Mouse (Mus musculus) myocyte (in vitro differentiated cells): ENCODE measurements around the gene Kctd4.

ENCODE experiments used
- CEBPB ChIP-seq: IDR thresholded peaks from 2 replicates; pipeline ENCODE4 v1.6.1; 2011; ENCODE audit warnings: mild to moderate bottlenecking, moderate library complexity; ENCODE audit not compliant: poor library complexity, insufficient read depth, severe bottlenecking
- E2F4 ChIP-seq: IDR thresholded peaks from one replicate; pipeline ENCODE4 v1.6.1; 2011; ENCODE audit warnings: mild to moderate bottlenecking, control low read depth, moderate library complexity; ENCODE audit not compliant: insufficient read depth
- MAX ChIP-seq: IDR thresholded peaks from one replicate; pipeline ENCODE4 v1.6.1; 2011; ENCODE audit warnings: low read depth, mild to moderate bottlenecking, control low read depth
- MYOD1 ChIP-seq, 3 experiments: IDR thresholded peaks; one replicate each; pipeline ENCODE4 v1.6.1; 2011; ENCODE audit warnings: control low read depth in 2 of 3, low read depth in 2 of 3, mild to moderate bottlenecking in 2 of 3, moderate library complexity in 1 of 3; ENCODE audit not compliant: insufficient read length in 2 of 3, control insufficient read depth in 1 of 3
- MYOG ChIP-seq, 3 experiments: IDR thresholded peaks; one replicate each; pipeline ENCODE4 v1.6.1; 2011; ENCODE audit warnings: control low read depth in 2 of 3, low read depth in 2 of 3, mild to moderate bottlenecking in 2 of 3; ENCODE audit not compliant: insufficient read length in 2 of 3, control insufficient read depth in 1 of 3, insufficient read depth in 1 of 3
- POLR2A ChIP-seq: IDR thresholded peaks from one replicate; pipeline ENCODE4 v1.6.1; 2011; ENCODE audit warnings: low read depth, mild to moderate bottlenecking, control low read depth, moderate library complexity; ENCODE audit not compliant: insufficient read length
- POLR2AphosphoS2 ChIP-seq: IDR thresholded peaks from one replicate; pipeline ENCODE4 v1.6.1; 2011; ENCODE audit warnings: low read depth, control low read depth; ENCODE audit not compliant: insufficient read length
- REST ChIP-seq: IDR thresholded peaks from one replicate; pipeline ENCODE4 v1.6.1; 2011; ENCODE audit warnings: mild to moderate bottlenecking, control low read depth, moderate library complexity; ENCODE audit not compliant: insufficient read depth, insufficient read length
- SRF ChIP-seq: IDR thresholded peaks from one replicate; pipeline ENCODE4 v1.6.1; 2011; ENCODE audit warnings: low read depth; ENCODE audit not compliant: control insufficient read depth, insufficient read length
- TCF12 ChIP-seq: IDR thresholded peaks from one replicate; pipeline ENCODE4 v1.6.1; 2011; ENCODE audit warnings: mild to moderate bottlenecking, control low read depth; ENCODE audit not compliant: poor library complexity, insufficient read depth, severe bottlenecking
- USF1 ChIP-seq: IDR thresholded peaks from one replicate; pipeline ENCODE4 v1.6.1; 2011; ENCODE audit warnings: low read depth, mild to moderate bottlenecking, control low read depth, moderate library complexity

DNA sequence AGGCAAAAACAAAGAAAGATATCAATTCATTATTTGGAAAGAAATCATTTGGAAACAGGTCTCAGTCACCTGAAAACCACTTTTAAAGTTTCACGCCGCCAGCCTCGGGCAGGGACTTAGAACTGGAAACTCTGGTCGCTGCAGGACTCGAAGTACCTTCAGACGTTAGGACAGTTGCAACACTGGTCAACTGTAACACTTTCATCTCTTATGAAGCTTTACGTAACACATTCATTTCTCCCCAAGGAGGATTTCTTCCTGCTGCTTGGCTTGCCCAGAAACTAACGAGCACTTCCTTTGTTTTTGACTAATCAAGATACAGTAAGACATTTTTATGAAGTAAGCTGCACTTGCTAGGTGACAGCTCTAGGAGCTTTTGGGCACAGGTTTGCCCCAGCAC lies 47.9 kb upstream of the Kctd4 start:
- TF ChIP-seq E2F4 (no peak), POLR2A (no peak), POLR2AphosphoS2 (no peak), SRF (no peak), MYOD1 (IDR thresholded peaks at IDR 0.05; ENCODE audit: control insufficient read depth in 1 of 3, insufficient read length in 2 of 3, low read depth in 2 of 3) (no peak), MYOG (IDR thresholded peaks at IDR 0.05; ENCODE audit: control insufficient read depth in 1 of 3, insufficient read depth in 1 of 3, insufficient read length in 2 of 3, low read depth in 2 of 3) (no peak), TCF12 (no peak), MAX (no peak), USF1 (no peak), REST (no peak), CEBPB (no peak)
